21 mouse cellular contexts compared by ENCODE assay signal in the genomic region with DNA sequence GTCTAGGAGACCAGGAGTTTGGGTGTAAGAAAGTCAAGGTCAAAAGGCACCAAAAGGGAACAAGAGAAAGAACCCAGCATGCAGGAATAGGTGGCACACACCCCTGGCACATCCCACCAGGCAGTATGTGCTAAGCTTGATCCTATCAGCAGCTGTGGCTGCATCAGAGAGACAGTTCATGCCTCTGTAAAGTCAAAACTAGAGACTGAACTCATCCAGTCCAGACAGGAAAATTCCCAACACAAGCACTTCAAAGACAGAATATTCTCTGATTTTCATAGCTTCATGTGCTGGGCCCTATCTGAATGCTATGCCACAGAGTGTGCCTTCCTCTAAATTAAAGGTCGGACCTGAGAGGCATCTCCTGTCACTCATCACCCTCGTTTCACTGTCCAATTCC. TPM values are rescaled to one million over a fixed set of nuclear protein-coding genes. Genes with fewer than 3 reads are reported as not detected.
DNase-seq lines count a peak whose midpoint lies in the region; ATAC-seq and TF ChIP-seq lines count a peak whose summit lies in the region.
"Had no signal": no experiment of that assay in that cellular context is flagged by ENCODE, and none has a peak within 500 bp of the region (broad histone marks: within the 10 kb centered on the region; RNA-seq: fewer than 3 reads in every experiment).

No protein-coding gene starts in this region.

- ATAC-seq in lung, embryonic 15.5 days (ENCODE audit: borderline replicate concordance, extremely low read depth, low FRiP score, low TSS enrichment) = no peak
- no peak for ATAC-seq in liver, embryonic 16.5 days (ENCODE audit: low read depth)
- ATAC-seq: forebrain, embryonic 16.5 days; hindbrain, postnatal 0 days; midbrain, embryonic 15.5 days had no signal

- WGBS in lung, embryonic 15.5 days = 21% methylated on average over 2 of the region's 2 CpGs
- 26% methylated on average over 2 of the region's 2 CpGs for WGBS in bone marrow, adult 2 months
- WGBS in liver, embryonic 16.5 days (ENCODE audit: insufficient replicate concordance) = 19% methylated on average over 2 of the region's 2 CpGs
- WGBS in small intestine, adult 2 months = 32% methylated on average over 2 of the region's 2 CpGs

- TF ChIP-seq POLR2A in bone marrow, adult 2 months (IDR thresholded peaks at IDR 0.05; ENCODE audit: borderline replicate concordance, control insufficient read depth, low read depth, low read length) = no peak
- no peak for TF ChIP-seq POLR2A in small intestine, adult 2 months (IDR thresholded peaks at IDR 0.05; ENCODE audit: low read depth, low read length)

- DNase-seq in lung, adult 18-20 months = no peak
- DNase-seq in right cerebral cortex, postnatal 14 days = no peak
- no peak for DNase-seq in embryo, embryonic 10 days (ENCODE audit: low spot score)
- DNase-seq: gastrocnemius, postnatal 14 days; kidney, adult 18-20 months; layer of hippocampus, adult 9-11 months; right cerebral cortex, postnatal 4 days had no signal

- peak overlapping the region; percentile 25; the same call in 1 of the 2 replicates for H3K27ac ChIP-seq in lung, embryonic 15.5 days
- peak overlapping the region; percentile 74 for H3K27ac ChIP-seq in bone marrow, adult 2 months (ENCODE audit: control insufficient read depth, insufficient read depth, low read depth, low read length, poor library complexity)
- peak overlapping the region; percentile 60; the same call in 1 of the 2 replicates for H3K27ac ChIP-seq in liver, embryonic 16.5 days (ENCODE audit: low read length)
- peak overlapping the region; percentile 56 for H3K27ac ChIP-seq in small intestine, adult 2 months (ENCODE audit: insufficient read depth, low read depth, low read length)
- H3K27ac ChIP-seq: embryonic facial prominence, embryonic 15.5 days; hindbrain, postnatal 0 days; left cerebral cortex, adult 2 months; limb, embryonic 10.5 days; midbrain, embryonic 15.5 days had no signal

- no peak overlapping the region for H3K4me3 ChIP-seq in lung, embryonic 15.5 days
- no peak overlapping the region for H3K4me3 ChIP-seq in bone marrow, adult 2 months (replicated peaks; ENCODE audit: control insufficient read depth, low read depth, low read length)
- no peak overlapping the region for H3K4me3 ChIP-seq in liver, embryonic 16.5 days (ENCODE audit: low read depth, low read length)
- no peak overlapping the region for H3K4me3 ChIP-seq in small intestine, adult 2 months (ENCODE audit: low read depth, low read length)
- H3K4me3 ChIP-seq: embryonic facial prominence, embryonic 15.5 days; left cerebral cortex, adult 2 months; midbrain, embryonic 15.5 days; myocyte had no signal

- H3K4me1 ChIP-seq in lung, embryonic 15.5 days = peaks cover 14% of the 10 kb centered on the region
- H3K4me1 ChIP-seq in bone marrow, adult 2 months (ENCODE audit: control insufficient read depth, insufficient read depth, low read length) = peaks cover 4% of the 10 kb centered on the region
- H3K4me1 ChIP-seq in liver, embryonic 16.5 days (ENCODE audit: control insufficient read depth, low read depth, low read length) = peaks cover 50% of the 10 kb centered on the region
- H3K4me1 ChIP-seq in small intestine, adult 2 months (ENCODE audit: control insufficient read depth, insufficient read depth, insufficient read length, low read length) = peaks cover 24% of the 10 kb centered on the region; the same call in 1 of the 2 replicates

- TF ChIP-seq CTCF in bone marrow, adult 2 months (IDR thresholded peaks at IDR 0.05; ENCODE audit: control insufficient read depth, insufficient read depth, low read length) = no peak
- no peak for TF ChIP-seq CTCF in small intestine, adult 2 months (IDR thresholded peaks at IDR 0.05; ENCODE audit: extremely low read depth, insufficient read length, insufficient replicate concordance, low read depth, low read length)

- H3K36me3 ChIP-seq in lung, embryonic 15.5 days = peaks cover 13% of the 10 kb centered on the region
- H3K36me3 ChIP-seq in liver, embryonic 16.5 days (ENCODE audit: control insufficient read depth, insufficient read depth) = peaks cover 9% of the 10 kb centered on the region
- H3K36me3 ChIP-seq in small intestine, adult 2 months (ENCODE audit: control insufficient read depth, insufficient read depth, low read length) = peaks cover 12% of the 10 kb centered on the region

- H3K9me3 ChIP-seq in lung, embryonic 15.5 days = no peaks in the 10 kb centered on the region
- H3K9me3 ChIP-seq in liver, embryonic 16.5 days (replicated peaks; ENCODE audit: control insufficient read depth, low read length) = no peaks in the 10 kb centered on the region; the same call in 1 of the 2 replicates
- H3K9me3 ChIP-seq: embryonic facial prominence, embryonic 15.5 days; heart, embryonic 13.5 days; limb, embryonic 10.5 days; midbrain, embryonic 15.5 days had no signal

- H3K4me2 ChIP-seq in lung, embryonic 15.5 days = no peak overlapping the region
- H3K4me2 ChIP-seq in liver, embryonic 16.5 days (ENCODE audit: low read depth, low read length) = peak overlapping the region; percentile 16; the same call in 1 of the 2 replicates
- H3K4me2 ChIP-seq: embryonic facial prominence, embryonic 15.5 days; midbrain, embryonic 15.5 days had no signal

- no peak overlapping the region for H3K9ac ChIP-seq in lung, embryonic 15.5 days
- H3K9ac ChIP-seq in liver, embryonic 16.5 days (ENCODE audit: low read depth, low read length) = no peak overlapping the region
- H3K9ac ChIP-seq: embryonic facial prominence, embryonic 15.5 days; heart, embryonic 13.5 days; midbrain, embryonic 15.5 days had no signal

- H3K27me3 ChIP-seq in lung, embryonic 15.5 days = no peaks in the 10 kb centered on the region
- no peaks in the 10 kb centered on the region for H3K27me3 ChIP-seq in liver, embryonic 16.5 days (ENCODE audit: control insufficient read depth, insufficient read depth, low read depth, low read length)
- no peaks in the 10 kb centered on the region for H3K27me3 ChIP-seq in small intestine, adult 2 months (ENCODE audit: control insufficient read depth, insufficient read depth, low read length)
- H3K27me3 ChIP-seq: embryonic facial prominence, embryonic 15.5 days had no signal

RNA-seq across cellular contexts. Expression of a gene that starts 1.8 kb away (rescaled TPM):
- 2.9 and 3.1 TPM in 2 replicates for polyA plus RNA-seq in lung, embryonic 15.5 days (2015; fragmentation: Nextera tagmentation; extraction: Ambion mirVana)
- 1.1 and 3.9 TPM in 2 replicates for polyA plus RNA-seq in bone marrow, adult 2 months (2011; ENCODE audit: insufficient read depth, insufficient read length, low replicate concordance, missing spikeins)
- 0.69 and 0.70 TPM in 2 replicates for polyA plus RNA-seq in liver, embryonic 16.5 days (2015; fragmentation: Nextera tagmentation; extraction: Ambion mirVana)
- 2.9 and 6.7 TPM in 2 replicates for polyA plus RNA-seq in small intestine, adult 2 months (2012; rRNA removed)

RNA-seq across cellular contexts. Expression of a gene that starts 13.3 kb away (rescaled TPM):
- not detected in 2 replicates for polyA plus RNA-seq in lung, embryonic 15.5 days (2015; fragmentation: Nextera tagmentation; extraction: Ambion mirVana)
- 8.4 and 13.8 TPM in 2 replicates for polyA plus RNA-seq in bone marrow, adult 2 months (2011; ENCODE audit: insufficient read depth, insufficient read length, low replicate concordance, missing spikeins)
- 11.3 and 13.1 TPM in 2 replicates for polyA plus RNA-seq in liver, embryonic 16.5 days (2015; fragmentation: Nextera tagmentation; extraction: Ambion mirVana)
- 0.27 TPM in 1 of 2 replicates, not detected in the other for polyA plus RNA-seq in small intestine, adult 2 months (2012; rRNA removed)
- polyA plus RNA-seq: hindbrain, embryonic 11.5 days; midbrain, embryonic 15.5 days had no signal

RNA-seq across cellular contexts. Expression of a gene that starts 14.0 kb away (rescaled TPM):
- 10.4 and 11.8 TPM in 2 replicates for polyA plus RNA-seq in lung, embryonic 15.5 days (2015; fragmentation: Nextera tagmentation; extraction: Ambion mirVana)
- polyA plus RNA-seq in bone marrow, adult 2 months (2011; ENCODE audit: insufficient read depth, insufficient read length, low replicate concordance, missing spikeins) = 1.2 and 2.8 TPM in 2 replicates
- polyA plus RNA-seq in liver, embryonic 16.5 days (2015; fragmentation: Nextera tagmentation; extraction: Ambion mirVana) = 13.4 and 15.6 TPM in 2 replicates
- 0.70 and 2.3 TPM in 2 replicates for polyA plus RNA-seq in small intestine, adult 2 months (2012; rRNA removed)

RNA-seq across cellular contexts. Expression of a gene that starts 22.0 kb away (rescaled TPM):
- polyA plus RNA-seq in lung, embryonic 15.5 days (2015; fragmentation: Nextera tagmentation; extraction: Ambion mirVana) = not detected in 2 replicates
- polyA plus RNA-seq in bone marrow, adult 2 months (2011; ENCODE audit: insufficient read depth, insufficient read length, low replicate concordance, missing spikeins) = not detected in 2 replicates
- polyA plus RNA-seq in liver, embryonic 16.5 days (2015; fragmentation: Nextera tagmentation; extraction: Ambion mirVana) = 0.12 and 0.20 TPM in 2 replicates
- polyA plus RNA-seq in small intestine, adult 2 months (2012; rRNA removed) = not detected in 2 replicates
- polyA plus RNA-seq: forebrain, embryonic 16.5 days; heart, embryonic 13.5 days; hindbrain, postnatal 0 days; limb, embryonic 10.5 days; midbrain, embryonic 15.5 days; neural tube, embryonic 14.5 days had no signal

RNA-seq across cellular contexts. Expression of a gene that starts 22.0 kb away (rescaled TPM):
- polyA plus RNA-seq in lung, embryonic 15.5 days (2015; fragmentation: Nextera tagmentation; extraction: Ambion mirVana) = 0.15 TPM in 1 of 2 replicates, not detected in the other
- not detected in 2 replicates for polyA plus RNA-seq in bone marrow, adult 2 months (2011; ENCODE audit: insufficient read depth, insufficient read length, low replicate concordance, missing spikeins)
- 0.14 and 0.25 TPM in 2 replicates for polyA plus RNA-seq in liver, embryonic 16.5 days (2015; fragmentation: Nextera tagmentation; extraction: Ambion mirVana)
- not detected in 2 replicates for polyA plus RNA-seq in small intestine, adult 2 months (2012; rRNA removed)
- polyA plus RNA-seq: forebrain, embryonic 16.5 days; heart, embryonic 13.5 days; hindbrain, embryonic 11.5 days; limb, embryonic 10.5 days; midbrain, embryonic 15.5 days had no signal
